Mouse (Mus musculus) colon, adult 2 months (tissue): Measurements from ENCODE around the gene Dhrs7b. TPM values are rescaled to one million over a fixed set of nuclear protein-coding genes. Genes with fewer than 3 reads are reported as not detected.

Experiments used
- polyA plus RNA-seq: library from polyadenylated mRNA; depleted of rRNA; stranded (reverse); fragments of >200 nt; gene quantifications from 2 replicates; pipeline ENCODE4 v1.2.3, GENCODE M21; 2012; rRNA removed

Dhrs7b gene
- 21.7 and 25.0 TPM in 2 replicates for polyA plus RNA-seq

DNA sequence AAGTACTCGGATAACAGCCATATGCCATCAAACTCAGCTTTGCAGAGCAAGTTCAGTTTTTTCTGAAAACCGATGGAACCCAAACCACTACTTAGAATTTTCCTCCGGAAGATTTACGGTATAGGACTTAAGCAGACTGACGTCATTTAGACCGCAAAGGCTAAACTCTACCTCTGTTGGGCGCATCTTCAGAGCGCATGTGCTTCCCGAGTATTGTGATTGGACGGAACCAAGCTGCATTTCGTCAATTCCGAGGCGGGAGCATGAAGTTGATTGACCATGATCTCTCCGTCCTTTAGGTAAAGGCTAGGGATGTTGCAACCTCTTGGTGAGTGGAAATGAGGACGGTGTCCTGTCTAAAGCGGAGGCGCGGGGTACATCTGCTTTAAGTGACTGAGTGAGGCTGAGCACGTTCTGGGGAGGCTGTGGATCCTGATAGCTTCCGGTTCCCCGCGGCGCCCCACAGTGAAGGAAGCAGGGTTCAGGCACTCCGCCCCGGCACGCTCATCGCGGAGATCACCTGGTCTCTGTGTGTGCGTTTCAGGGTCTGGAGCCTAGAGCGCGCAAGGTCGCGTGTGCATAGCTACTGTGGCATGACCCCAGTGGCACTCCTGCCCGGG, at the start of gene Dhrs7b:
Gene Dhrs7b, plus strand, starts transcription at position 199 of the 620 bp plus-strand sequence.

DNA sequence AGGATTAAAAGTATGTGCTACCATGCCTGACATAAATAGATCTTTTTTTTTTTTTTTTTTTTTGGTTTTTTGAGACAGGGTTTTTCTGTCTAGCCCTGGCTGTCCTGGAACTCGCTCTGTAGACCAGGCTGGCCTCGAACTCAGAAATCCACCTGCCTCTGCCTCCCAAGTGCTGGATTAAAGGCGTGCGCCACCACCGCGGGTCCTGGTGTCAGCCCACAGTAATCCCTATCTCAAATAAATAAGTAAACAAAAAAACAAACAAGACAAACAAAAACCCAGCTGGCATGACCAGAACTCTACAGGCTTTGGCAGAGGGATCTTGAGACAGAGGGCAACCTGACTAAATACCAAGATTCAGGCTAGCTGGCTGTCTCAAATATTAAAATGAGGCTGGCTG, 18.8 kb upstream of the Dhrs7b start, which contains the start of gene Shmt1:
Gene Shmt1, minus strand, starts transcription at position 101 of the 400 bp plus-strand sequence.

DNA sequence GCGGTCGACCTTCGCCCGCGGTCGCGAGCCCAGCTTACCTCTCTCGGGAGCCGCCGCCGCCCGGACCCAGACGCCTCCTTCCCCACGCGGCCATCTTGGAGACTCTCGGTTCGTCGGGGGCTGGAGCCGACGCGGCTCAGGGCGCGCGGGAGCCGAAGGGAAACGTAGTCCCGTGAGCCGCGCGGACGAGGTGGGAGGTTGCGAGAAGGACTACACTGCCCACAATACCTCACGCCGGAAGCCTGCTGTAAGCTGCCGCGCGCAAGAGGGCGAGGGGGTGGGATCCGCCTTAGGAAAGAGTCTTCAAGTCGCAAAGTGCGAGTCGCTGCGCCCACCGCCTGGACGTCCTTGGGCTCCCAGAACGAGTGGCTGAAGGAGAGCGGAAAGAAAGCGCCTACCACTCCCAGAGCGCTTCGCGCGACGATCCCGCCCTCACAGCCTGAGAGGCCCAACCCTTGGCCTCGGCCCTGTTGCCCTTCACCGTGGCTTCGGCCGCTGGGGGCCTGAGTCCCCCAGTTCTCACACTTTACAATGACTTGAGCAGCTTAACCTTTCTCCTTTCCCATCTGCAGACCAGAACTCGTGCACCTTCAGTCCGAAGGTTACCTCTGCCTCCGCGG, 48.4 kb downstream of the Dhrs7b start, which contains the start of gene Tmem11:
Gene Tmem11, minus strand, starts transcription at position 598 of the 620 bp plus-strand sequence.

Other genes with a start within 250 kb of the Dhrs7b start
- gene Llgl1, start 130.9 kb upstream of the Dhrs7b start, polyA plus RNA-seq, result 52.3 and 53.9 TPM in 2 replicates
- 282 and 308 TPM in 2 replicates for gene Flii, start 103.4 kb upstream of the Dhrs7b start, polyA plus RNA-seq
- 17.8 and 23.9 TPM in 2 replicates for gene Mief2, start 102.2 kb upstream of the Dhrs7b start, polyA plus RNA-seq
- gene Top3a, start 53.3 kb upstream of the Dhrs7b start, polyA plus RNA-seq, result 6.1 and 6.6 TPM in 2 replicates
- gene Smcr8, start 53.1 kb upstream of the Dhrs7b start, polyA plus RNA-seq, result 7.1 and 7.4 TPM in 2 replicates
- 25.7 and 26.4 TPM in 2 replicates for gene Shmt1, start 18.9 kb upstream of the Dhrs7b start, polyA plus RNA-seq
- gene Tmem11, start 48.6 kb downstream of the Dhrs7b start, polyA plus RNA-seq, result 72.2 and 80.5 TPM in 2 replicates
- 16.7 and 19.1 TPM in 2 replicates for gene Natd1, start 84.1 kb downstream of the Dhrs7b start, polyA plus RNA-seq
- gene Map2k3, start 101.4 kb downstream of the Dhrs7b start, polyA plus RNA-seq, result 35.8 and 44.1 TPM in 2 replicates
- gene Kcnj12, start 191.9 kb downstream of the Dhrs7b start, polyA plus RNA-seq, result 1.9 and 2.2 TPM in 2 replicates